15 mouse cellular contexts compared by ENCODE assay signal in the genomic region with DNA sequence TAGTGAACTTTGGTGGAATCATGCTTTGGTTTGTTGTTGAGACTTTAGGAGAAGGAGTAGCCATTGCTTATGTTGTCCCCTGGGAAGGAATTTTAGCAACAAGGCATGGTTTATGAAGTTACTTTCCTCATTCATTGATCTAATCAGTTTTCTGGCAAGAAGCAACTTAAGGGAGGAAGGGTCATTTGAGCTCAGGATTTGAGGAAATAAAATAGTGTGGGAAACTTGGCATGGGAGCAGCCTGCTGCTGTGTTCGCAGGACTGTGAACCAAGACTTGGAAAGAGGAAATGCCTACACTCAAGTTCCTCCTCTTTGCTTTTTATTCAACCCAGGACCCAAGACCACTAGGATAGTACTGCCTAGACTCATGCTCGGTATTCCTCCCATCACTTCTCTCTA.
"Had no signal": no experiment of that assay in that cellular context is flagged by ENCODE, and none has a peak within 500 bp of the region (broad histone marks: within the 10 kb centered on the region; RNA-seq: fewer than 3 reads in every experiment).

No protein-coding gene starts in this region.

- H3K9me3 ChIP-seq: neural tube, embryonic 15.5 days; stomach, embryonic 15.5 days had no signal

- DNase-seq: retina, postnatal 1 day; right cerebral cortex, adult 18-20 months; right cerebral cortex, postnatal 14 days; right cerebral cortex, postnatal 25 days; right cerebral cortex, postnatal 4 days; spleen, adult 18-20 months; thymus, adult 18-20 months; thymus, adult 2 months; thymus, postnatal 14 days; thymus, postnatal 25 days; thymus, postnatal 36 days; thymus, postnatal 4 days had no signal

- H3K9ac ChIP-seq: neural tube, embryonic 15.5 days; stomach, embryonic 15.5 days had no signal

- H3K4me3 ChIP-seq: neural tube, embryonic 15.5 days; stomach, embryonic 15.5 days had no signal

- H3K27ac ChIP-seq: neural tube, embryonic 15.5 days; stomach, embryonic 15.5 days; stomach, postnatal 0 days had no signal

- H3K4me2 ChIP-seq: neural tube, embryonic 15.5 days; stomach, embryonic 15.5 days had no signal

- H3K36me3 ChIP-seq: neural tube, embryonic 15.5 days; stomach, embryonic 15.5 days had no signal

- H3K27me3 ChIP-seq: neural tube, embryonic 15.5 days; stomach, embryonic 15.5 days had no signal
